Mouse (Mus musculus): ENCODE measurements around the gene Tuba1a. TPM values are rescaled to one million over a fixed set of nuclear protein-coding genes. Genes with fewer than 3 reads are reported as not detected.
"Not testable (repeated sequence)": the region's sequence is repeated elsewhere in the genome, so short reads cannot be mapped to it uniquely, and the experiment has no call there.

Tuba1a gene
- total RNA-seq, 2 experiments from 2014 or later: 355 to 415 TPM

- DNase-seq (ENCODE audit: low spot score in 2 of 2): no peak
These were observed 2.5 kb upstream of the Tuba1a start for GRCm38 (mm10) chr15:98956000-98956399.

- DNase-seq (ENCODE audit: low spot score in 2 of 2): no peak
These were observed 1.8 kb upstream of the Tuba1a start for GRCm38 (mm10) chr15:98955324-98955723.

- DNase-seq (ENCODE audit: low spot score in 2 of 2): no peak
These were observed 1.1 kb upstream of the Tuba1a start for GRCm38 (mm10) chr15:98954425-98955253.

- peak; percentile 54 to 77 for DNase-seq (ENCODE audit: low spot score in 2 of 2)
These were observed 627 bp downstream of the Tuba1a start for GRCm38 (mm10) chr15:98952751-98953400.

GRCm38 (mm10) chr15:98952063-98952455 lies 1.4 kb downstream of the Tuba1a start:
- DNase-seq (ENCODE audit: low spot score in 2 of 2): no peak

- DNase-seq (ENCODE audit: low spot score in 2 of 2): not testable (repeated sequence)
These were observed 2.1 kb downstream of the Tuba1a start for GRCm38 (mm10) chr15:98951122-98952062.

- no peak for DNase-seq (ENCODE audit: low spot score in 2 of 2)
These were observed 4.0 kb downstream of the Tuba1a start for GRCm38 (mm10) chr15:98949607-98949892.

GRCm38 (mm10) chr15:98948857-98949606 lies 4.5 kb downstream of the Tuba1a start:
- no peak for DNase-seq (ENCODE audit: low spot score in 2 of 2)

GRCm38 (mm10) chr15:98948382-98948781 lies 5.1 kb downstream of the Tuba1a start:
- no peak for DNase-seq (ENCODE audit: low spot score in 2 of 2)

- DNase-seq (ENCODE audit: low spot score in 2 of 2): no peak
These were observed 5.6 kb downstream of the Tuba1a start for GRCm38 (mm10) chr15:98947884-98948283.

- DNase-seq (ENCODE audit: low spot score in 2 of 2): no peak
These were observed 10.4 kb downstream of the Tuba1a start for GRCm38 (mm10) chr15:98943133-98943532.

GRCm38 (mm10) chr15:98942081-98942480 lies 11.4 kb downstream of the Tuba1a start:
- no peak for DNase-seq (ENCODE audit: low spot score in 2 of 2)

- no peak for DNase-seq (ENCODE audit: low spot score in 2 of 2)
These were observed 12.0 kb downstream of the Tuba1a start for GRCm38 (mm10) chr15:98941539-98941938.

GRCm38 (mm10) chr15:98940816-98941215 lies 12.7 kb downstream of the Tuba1a start:
- DNase-seq (ENCODE audit: low spot score in 2 of 2): no peak

GRCm38 (mm10) chr15:98934217-98934839 lies 19.2 kb downstream of the Tuba1a start, which contains the start of gene Tuba1b:
TSS of gene Tuba1b (minus strand) at chr15:98934565.
- peak; percentile 90 to 94 for DNase-seq (ENCODE audit: low spot score in 2 of 2)

- DNase-seq (ENCODE audit: low spot score in 2 of 2): peak; percentile 93 to 97
These were observed 19.7 kb downstream of the Tuba1a start for GRCm38 (mm10) chr15:98933833-98934216.

GRCm38 (mm10) chr15:98933004-98933671 lies 20.4 kb downstream of the Tuba1a start:
- not testable (repeated sequence) for DNase-seq (ENCODE audit: low spot score in 2 of 2)

GRCm38 (mm10) chr15:98930998-98931397 lies 22.5 kb downstream of the Tuba1a start:
- DNase-seq (ENCODE audit: low spot score in 2 of 2): no peak

- no peak for DNase-seq (ENCODE audit: low spot score in 2 of 2)
These were observed 23.3 kb downstream of the Tuba1a start for GRCm38 (mm10) chr15:98930017-98930734.
